Mouse (Mus musculus): ENCODE results near the gene Disc1. TPM values are rescaled to one million over a fixed set of nuclear protein-coding genes. Genes with fewer than 3 reads are reported as not detected.

The Disc1 gene
- total RNA-seq, 4 experiments from 2014 or later, result 4.3 to 5.0 (median 4.8) TPM

- DNase-seq (ENCODE audit: low spot score in 2 of 2), result peak; percentile 39 to 50
These were observed 124.0 kb downstream of the Disc1 start for GRCm38 (mm10) chr8:125177958-125178357.

- DNase-seq (ENCODE audit: low spot score in 2 of 2), result peak; percentile 46 to 86
These were observed 129.8 kb downstream of the Disc1 start for GRCm38 (mm10) chr8:125183548-125184451.

GRCm38 (mm10) chr8:125184452-125184817 is 130.4 kb downstream of the Disc1 start:
- DNase-seq (ENCODE audit: low spot score in 2 of 2), result no peak

GRCm38 (mm10) chr8:125184881-125185280 is 130.9 kb downstream of the Disc1 start:
- DNase-seq (ENCODE audit: low spot score in 2 of 2), result no peak

GRCm38 (mm10) chr8:125187044-125187443 is 133.0 kb downstream of the Disc1 start:
- DNase-seq (ENCODE audit: low spot score in 2 of 2), result no peak

- DNase-seq (ENCODE audit: low spot score in 2 of 2), result no peak
These were observed 139.7 kb downstream of the Disc1 start for GRCm38 (mm10) chr8:125193701-125194100.

- no peak for DNase-seq (ENCODE audit: low spot score in 2 of 2)
These were observed 141.1 kb downstream of the Disc1 start for GRCm38 (mm10) chr8:125195121-125195520.

- no peak for DNase-seq (ENCODE audit: low spot score in 2 of 2)
These were observed 142.6 kb downstream of the Disc1 start for GRCm38 (mm10) chr8:125196573-125197094.

GRCm38 (mm10) chr8:125197341-125198002 is 143.5 kb downstream of the Disc1 start:
- no peak for DNase-seq (ENCODE audit: low spot score in 2 of 2)

GRCm38 (mm10) chr8:125198420-125199196 is 144.6 kb downstream of the Disc1 start:
- no peak for DNase-seq (ENCODE audit: low spot score in 2 of 2)

- no peak for DNase-seq (ENCODE audit: low spot score in 2 of 2)
These were observed 145.4 kb downstream of the Disc1 start for GRCm38 (mm10) chr8:125199197-125199939.

- no peak for DNase-seq (ENCODE audit: low spot score in 2 of 2)
These were observed 146.4 kb downstream of the Disc1 start for GRCm38 (mm10) chr8:125200273-125200863.

- DNase-seq (ENCODE audit: low spot score in 2 of 2), result no peak
These were observed 147.7 kb downstream of the Disc1 start for GRCm38 (mm10) chr8:125201650-125202049.

- no peak for DNase-seq (ENCODE audit: low spot score in 2 of 2)
These were observed 149.0 kb downstream of the Disc1 start for GRCm38 (mm10) chr8:125203016-125203415.

GRCm38 (mm10) chr8:125205556-125205955 is 151.6 kb downstream of the Disc1 start:
- DNase-seq (ENCODE audit: low spot score in 2 of 2), result peak in 1 of 2 experiments; percentile 54

GRCm38 (mm10) chr8:125206391-125206790 is 152.4 kb downstream of the Disc1 start:
- no peak for DNase-seq (ENCODE audit: low spot score in 2 of 2)

- DNase-seq (ENCODE audit: low spot score in 2 of 2), result no peak
These were observed 153.0 kb downstream of the Disc1 start for GRCm38 (mm10) chr8:125206962-125207361.

- DNase-seq (ENCODE audit: low spot score in 2 of 2), result no peak
These were observed 158.7 kb downstream of the Disc1 start for GRCm38 (mm10) chr8:125212619-125213167.

- no peak for DNase-seq (ENCODE audit: low spot score in 2 of 2)
These were observed 164.0 kb downstream of the Disc1 start for GRCm38 (mm10) chr8:125217902-125218581.

Measured in layer of hippocampus, adult 8-10 months (tissue).